Mouse (Mus musculus): Measurements from ENCODE around the gene Ddr1.

DNA sequence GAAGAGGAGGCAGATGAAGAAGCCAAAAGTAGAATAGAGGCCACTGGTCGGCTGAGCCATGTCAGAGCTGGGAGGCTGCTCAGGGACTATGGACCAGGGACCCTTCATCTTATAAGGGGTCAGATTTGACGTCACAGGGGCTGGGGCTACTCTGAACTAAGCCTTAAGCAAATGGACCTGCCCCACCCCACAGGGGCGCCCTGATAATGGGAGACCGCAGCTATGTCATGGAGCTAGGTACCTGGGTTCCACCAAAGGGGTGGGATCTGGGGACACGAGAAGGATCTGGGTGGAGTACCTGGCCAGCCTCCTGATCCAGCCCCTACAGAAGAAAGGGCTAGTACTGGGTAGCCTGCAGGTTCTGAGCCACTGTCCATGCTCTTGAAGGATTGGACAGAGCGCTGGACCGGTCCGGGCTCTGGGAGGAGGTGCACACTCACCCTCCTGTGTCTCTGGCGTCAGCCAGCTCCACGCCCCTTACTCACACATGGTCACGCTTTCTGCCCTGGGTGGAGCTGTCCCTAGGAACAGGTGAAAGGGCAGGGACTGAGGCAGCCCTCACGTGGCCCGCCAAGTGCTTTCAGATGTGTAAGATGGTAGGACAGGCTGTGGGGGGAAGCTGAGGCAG is 60.7 kb downstream of the Ddr1 start, which contains the start of gene Mucl3:
- no peak for TF ChIP-seq CTCF (IDR thresholded peaks at IDR 0.05; ENCODE audit: low read depth)
- no peak for TF ChIP-seq EP300 (IDR thresholded peaks at IDR 0.05; ENCODE audit: low read depth)

All from liver, embryonic 14.5 days (tissue).